Mouse (Mus musculus): ENCODE measurements around the gene Gm20809. TPM values are rescaled to one million over a fixed set of nuclear protein-coding genes. Genes with fewer than 3 reads are reported as not detected.

The Gm20809 gene
- polyA plus RNA-seq (2014; fragmentation: Illumina TruSeq; extraction: RNeasy Lipid Tissue Mini Kit (QIAGEN cat#74804); ENCODE audit: low read depth, low replicate concordance) = not detected

DNA sequence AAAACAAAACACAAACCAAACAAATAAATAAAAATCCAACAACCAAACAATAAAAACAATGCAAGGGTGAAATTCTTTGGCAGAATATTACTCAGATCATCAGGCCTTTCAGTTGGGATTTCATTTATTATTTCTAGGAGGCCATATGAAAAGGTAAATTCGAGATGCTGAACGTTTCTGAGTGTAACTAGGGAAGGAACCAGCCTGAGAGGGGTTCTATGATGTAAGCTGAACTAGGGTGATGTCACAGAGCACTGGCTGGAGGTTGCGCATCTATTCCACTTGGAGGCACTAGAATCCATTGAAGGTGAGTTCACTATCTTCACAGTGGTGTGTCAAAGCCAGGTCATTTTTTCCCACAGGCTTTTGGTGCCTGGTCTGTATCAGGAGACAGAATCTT, at the start of gene Gm20809:
Gene Gm20809 (plus strand): TSS at position 301 of the 400 bp plus-strand sequence.

Measured in adipose tissue, adult 10 weeks (tissue).